Mouse (Mus musculus) hindbrain, embryonic 16.5 days (tissue): ENCODE data around the gene Trim63. TPM values are rescaled to one million over a fixed set of nuclear protein-coding genes. Genes with fewer than 3 reads are reported as not detected.
"Not testable (repeated sequence)": the region's sequence is repeated elsewhere in the genome, so short reads cannot be mapped to it uniquely, and the experiment has no call there.

Experiments
- ATAC-seq: fragments of 200-750 bp; cut with Nextera tagmentation; 2 replicates; pipeline ENCODE4 v1.8.0; 2017; ENCODE audit warnings: moderate TSS enrichment, moderate library complexity
- H3K27ac ChIP-seq: fragments of 300-500 bp; sonication (generic); 2 replicates; pipeline ENCODE4 v1.5.1; 2014; ENCODE audit warnings: low read depth, mild to moderate bottlenecking, control low read depth, low read length, moderate library complexity
- H3K27me3 ChIP-seq: fragments of 300-500 bp; sonication (generic); replicated peaks from 2 replicates; pipeline ENCODE4 v1.6.1; 2014; ENCODE audit warnings: low read length; ENCODE audit not compliant: control insufficient read depth, insufficient read depth
- H3K36me3 ChIP-seq: fragments of 300-500 bp; sonication (generic); 2 replicates; pipeline ENCODE4 v1.6.1; 2014; ENCODE audit warnings: mild to moderate bottlenecking, low read length, moderate library complexity, mixed read lengths; ENCODE audit not compliant: control insufficient read depth, insufficient read depth
- H3K4me1 ChIP-seq: fragments of 300-500 bp; sonication (generic); 2 replicates; pipeline ENCODE4 v1.6.1; 2014; ENCODE audit warnings: low read depth, low read length; ENCODE audit not compliant: control insufficient read depth, insufficient read depth
- H3K4me2 ChIP-seq: fragments of 300-500 bp; sonication (generic); 2 replicates; pipeline ENCODE4 v1.6.1; 2014; ENCODE audit warnings: mild to moderate bottlenecking, low read length, control low read depth, moderate library complexity
- H3K4me3 ChIP-seq: fragments of 300-500 bp; sonication (generic); 2 replicates; pipeline ENCODE4 v1.5.1; 2014; ENCODE audit warnings: mild to moderate bottlenecking, low read length, control low read depth, moderate library complexity
- H3K9ac ChIP-seq: fragments of 300-500 bp; sonication (generic); 2 replicates; pipeline ENCODE4 v1.6.1; 2014; ENCODE audit warnings: low read depth, mild to moderate bottlenecking, control low read depth, low read length, moderate library complexity
- H3K9me3 ChIP-seq: fragments of 300-500 bp; sonication (generic); 2 replicates; pipeline ENCODE4 v1.6.1; 2014; ENCODE audit warnings: mild to moderate bottlenecking, low read length, moderate library complexity; ENCODE audit not compliant: control insufficient read depth
- WGBS: fragments of 180-500 bp; shearing (Covaris S2); extraction: QIAGEN DNeasy Blood & Tissue Kit; methylation state at CpG from one replicate; pipeline ENCODE4 v1.1.7; 2014; 5-methylcytosine and 5-hydroxymethylcytosine counted together
- polyA plus RNA-seq: library from polyadenylated mRNA; unstranded; fragments of >200 nt; fragmentation: Nextera tagmentation; extraction: Ambion mirVana; gene quantifications from 2 replicates; pipeline ENCODE4 v1.2.1, GENCODE M21; 2015

Trim63 gene
- polyA plus RNA-seq, result 0.76 and 1.2 TPM in 2 replicates

DNA sequence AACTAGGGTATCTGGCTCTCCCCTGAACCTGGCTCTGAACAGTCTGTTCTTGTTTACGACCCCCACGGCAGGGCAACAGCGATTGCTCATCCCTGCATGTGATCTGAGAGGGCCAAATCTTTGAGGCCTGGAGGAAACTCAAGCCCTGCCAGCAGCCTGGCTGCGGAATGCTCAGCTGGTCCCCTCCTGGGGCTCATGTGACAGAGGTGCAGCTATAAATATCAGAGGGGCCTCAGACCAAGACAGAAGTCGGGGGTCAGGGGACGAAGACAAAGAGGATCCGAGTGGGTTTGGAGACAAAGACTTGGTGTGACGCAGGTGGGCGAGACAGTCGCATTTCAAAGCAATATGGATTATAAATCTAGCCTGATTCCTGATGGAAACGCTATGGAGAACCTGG, at the start of gene Trim63:
TSS of gene Trim63 (plus strand) at position 245 of the 400 bp plus-strand sequence.
- H3K4me2 ChIP-seq, result no peak within 1 kb of the TSS
- no peak for ATAC-seq
- no peaks in the 10 kb centered on the region for H3K4me1 ChIP-seq
- no peaks in the 10 kb centered on the region for H3K36me3 ChIP-seq
- peaks cover 2% of the 10 kb centered on the region; the same call in 1 of the 2 replicates for H3K9me3 ChIP-seq
- no peak within 1 kb of the TSS for H3K4me3 ChIP-seq
- H3K9ac ChIP-seq, result no peak within 1 kb of the TSS
- 41% methylated on average over 11 of the region's 11 CpGs for WGBS
- no peaks in the 10 kb centered on the region for H3K27me3 ChIP-seq
- H3K27ac ChIP-seq, result no peak within 1 kb of the TSS

DNA sequence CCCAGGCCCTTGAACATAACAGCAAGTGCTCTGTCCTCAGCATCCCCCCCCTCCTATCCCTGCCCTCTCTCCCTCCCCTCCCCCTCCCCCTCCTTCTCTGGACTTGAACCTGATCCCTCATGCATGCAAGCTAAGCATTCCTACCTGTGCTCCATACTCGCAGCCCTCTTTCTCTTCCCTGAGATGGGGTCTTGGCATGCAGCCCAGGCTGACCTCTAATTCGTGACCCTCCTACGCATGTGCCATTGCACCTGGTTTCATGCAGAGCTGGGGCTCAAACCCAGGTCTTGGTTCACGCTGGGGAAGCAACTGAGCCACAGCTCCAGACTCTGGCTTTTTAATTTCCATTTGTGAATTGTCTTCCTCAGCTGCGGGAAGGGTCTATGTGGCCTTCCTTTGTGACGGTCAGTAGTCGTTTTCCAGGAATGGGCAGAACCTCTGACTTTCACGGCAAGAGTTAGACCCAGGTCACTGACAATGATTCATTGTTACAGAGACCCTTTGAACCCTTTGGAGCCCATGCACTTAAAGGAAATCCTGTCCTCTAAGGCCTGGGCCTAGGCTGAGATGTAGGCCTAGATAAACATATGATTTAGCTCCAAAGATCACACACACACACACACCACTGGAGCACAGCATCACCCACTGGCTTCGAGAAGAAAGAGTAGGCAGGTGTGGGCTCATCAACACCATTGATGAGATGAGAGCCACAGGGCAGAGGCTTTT, 48.9 kb upstream of the Trim63 start:
- no peaks in the 10 kb centered on the region for H3K27me3 ChIP-seq
- no peaks in the 10 kb centered on the region for H3K36me3 ChIP-seq
- no peaks in the 10 kb centered on the region for H3K9me3 ChIP-seq
- no peak for ATAC-seq
- H3K9ac ChIP-seq, result no peak overlapping the region
- H3K4me1 ChIP-seq, result no peaks in the 10 kb centered on the region
- H3K4me2 ChIP-seq, result no peak overlapping the region
- 60% methylated on average over 9 of the region's 9 CpGs for WGBS
- no peak overlapping the region for H3K4me3 ChIP-seq
- no peak overlapping the region for H3K27ac ChIP-seq

DNA sequence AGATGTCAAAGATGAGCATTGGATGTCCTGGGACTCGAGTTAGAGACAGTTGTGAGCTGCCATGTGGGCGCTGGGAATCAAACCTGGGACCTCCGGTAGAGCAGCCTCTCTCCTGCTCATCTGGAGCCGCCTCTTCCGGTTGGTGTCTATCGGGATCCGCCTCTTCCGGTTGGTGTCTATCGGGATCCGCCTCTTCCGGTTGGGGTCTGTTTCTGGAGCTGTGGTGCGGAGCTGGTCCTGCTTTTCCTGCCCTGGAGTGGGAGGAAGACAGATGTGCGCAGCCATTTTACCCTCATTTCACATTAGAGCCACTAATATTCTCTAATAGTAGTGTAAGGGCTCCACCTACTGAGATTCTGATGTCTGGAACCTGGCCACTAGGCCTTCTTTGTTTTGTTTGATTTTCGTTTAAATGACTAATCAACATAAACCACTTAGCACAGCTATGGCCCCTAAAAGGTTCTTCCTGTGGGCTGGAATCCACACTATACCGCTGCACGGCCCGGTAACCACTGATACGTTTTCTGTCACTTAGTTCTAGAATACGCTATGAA, 46.7 kb upstream of the Trim63 start:
- H3K36me3 ChIP-seq, result no peaks in the 10 kb centered on the region
- H3K4me2 ChIP-seq, result no peak overlapping the region
- H3K4me1 ChIP-seq, result no peaks in the 10 kb centered on the region
- 84% methylated on average over 19 of the region's 19 CpGs for WGBS
- no peak for ATAC-seq
- H3K27ac ChIP-seq, result no peak overlapping the region
- H3K27me3 ChIP-seq, result no peaks in the 10 kb centered on the region
- H3K9ac ChIP-seq, result no peak overlapping the region
- H3K9me3 ChIP-seq, result no peaks in the 10 kb centered on the region
- no peak overlapping the region for H3K4me3 ChIP-seq

DNA sequence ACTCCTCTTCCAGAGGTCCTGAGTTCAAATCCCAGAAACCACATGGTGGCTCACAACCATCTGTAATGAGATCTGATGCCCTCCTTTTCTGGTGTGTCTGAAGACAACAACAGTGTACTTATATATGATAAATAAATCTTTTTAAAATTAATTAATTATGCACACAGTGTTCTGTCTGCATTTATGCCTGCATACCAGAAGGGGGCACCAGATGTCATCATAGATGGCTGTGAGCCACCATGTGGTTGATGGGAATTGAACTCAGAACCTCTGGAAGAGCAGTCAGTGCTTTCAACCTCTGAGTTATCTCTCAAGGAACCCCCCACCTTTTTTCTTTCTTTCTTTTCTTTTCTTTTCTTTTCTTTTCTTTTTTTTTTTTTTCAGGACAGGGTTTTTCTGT, 45.3 kb upstream of the Trim63 start:
- H3K4me2 ChIP-seq, H3K27me3 ChIP-seq, H3K9ac ChIP-seq, ATAC-seq, H3K4me3 ChIP-seq, H3K36me3 ChIP-seq, H3K9me3 ChIP-seq, H3K4me1 ChIP-seq, H3K27ac ChIP-seq: not testable (repeated sequence)

DNA sequence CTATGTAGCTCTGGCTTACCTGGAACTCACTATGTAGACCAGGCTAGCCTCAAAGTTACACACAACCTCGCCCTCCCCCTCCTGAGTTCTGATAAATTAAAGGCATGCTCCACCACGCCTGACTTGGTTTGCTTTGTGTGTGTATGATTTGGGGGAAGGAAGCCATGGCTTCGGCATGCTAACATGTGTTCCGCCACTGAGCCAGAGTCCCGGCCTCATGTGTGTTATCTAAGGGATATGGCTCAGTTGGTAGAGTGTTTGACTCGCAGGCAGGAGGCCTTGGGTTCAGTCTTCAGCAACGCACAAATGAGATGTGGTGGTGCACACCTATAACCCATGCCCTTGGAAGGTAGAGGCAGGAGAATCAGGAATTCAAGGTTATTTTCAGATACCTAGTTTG, 42.9 kb upstream of the Trim63 start:
- no peaks in the 10 kb centered on the region for H3K4me1 ChIP-seq
- H3K4me2 ChIP-seq, result no peak overlapping the region
- no peak for ATAC-seq
- no peak overlapping the region for H3K4me3 ChIP-seq
- no peak overlapping the region for H3K27ac ChIP-seq
- no peaks in the 10 kb centered on the region for H3K27me3 ChIP-seq
- H3K9ac ChIP-seq, result no peak overlapping the region
- WGBS, result 81% methylated on average over 7 of the region's 7 CpGs
- H3K9me3 ChIP-seq, result no peaks in the 10 kb centered on the region
- H3K36me3 ChIP-seq, result peaks cover 5% of the 10 kb centered on the region

DNA sequence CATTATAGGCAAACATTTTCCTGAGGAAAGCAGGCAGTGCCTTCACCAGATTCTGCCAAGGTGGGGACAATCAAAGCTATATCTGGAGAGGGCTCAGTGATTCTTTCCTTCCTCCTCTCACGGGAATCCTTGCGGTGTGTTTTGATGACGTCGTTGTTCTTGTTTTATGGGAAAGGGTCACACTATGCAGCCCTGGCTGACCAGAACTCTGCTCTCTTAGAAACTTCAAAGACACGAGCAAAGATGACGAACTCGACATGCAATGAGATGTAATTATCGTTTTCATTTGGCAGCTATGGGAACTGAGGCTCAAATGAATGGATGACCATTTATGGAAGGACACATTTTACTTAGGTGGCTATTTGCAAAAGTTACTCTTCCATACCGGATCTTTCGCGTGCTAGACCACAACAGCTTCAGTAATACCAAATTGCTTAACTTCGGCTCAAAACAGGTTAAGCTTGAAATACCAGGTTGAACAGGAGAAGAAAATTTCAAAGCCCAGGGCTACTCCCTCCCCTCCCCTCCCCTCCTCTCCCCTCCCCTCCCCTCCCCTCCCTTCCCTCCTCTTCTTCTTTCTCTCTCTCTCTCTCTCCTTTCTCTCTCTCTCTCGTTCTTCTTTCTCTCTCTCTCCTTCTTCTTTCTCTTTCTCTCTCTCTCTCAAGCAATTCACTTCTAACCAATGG, 42.0 kb upstream of the Trim63 start:
- H3K4me3 ChIP-seq, result no peak overlapping the region
- 34% methylated on average over 13 of the region's 13 CpGs for WGBS
- no peaks in the 10 kb centered on the region for H3K4me1 ChIP-seq
- no peak overlapping the region for H3K9ac ChIP-seq
- H3K9me3 ChIP-seq, result no peaks in the 10 kb centered on the region
- no peak overlapping the region for H3K27ac ChIP-seq
- no peaks in the 10 kb centered on the region for H3K27me3 ChIP-seq
- peaks cover 6% of the 10 kb centered on the region for H3K36me3 ChIP-seq
- ATAC-seq, result no peak
- H3K4me2 ChIP-seq, result peak overlapping the region; percentile 25

DNA sequence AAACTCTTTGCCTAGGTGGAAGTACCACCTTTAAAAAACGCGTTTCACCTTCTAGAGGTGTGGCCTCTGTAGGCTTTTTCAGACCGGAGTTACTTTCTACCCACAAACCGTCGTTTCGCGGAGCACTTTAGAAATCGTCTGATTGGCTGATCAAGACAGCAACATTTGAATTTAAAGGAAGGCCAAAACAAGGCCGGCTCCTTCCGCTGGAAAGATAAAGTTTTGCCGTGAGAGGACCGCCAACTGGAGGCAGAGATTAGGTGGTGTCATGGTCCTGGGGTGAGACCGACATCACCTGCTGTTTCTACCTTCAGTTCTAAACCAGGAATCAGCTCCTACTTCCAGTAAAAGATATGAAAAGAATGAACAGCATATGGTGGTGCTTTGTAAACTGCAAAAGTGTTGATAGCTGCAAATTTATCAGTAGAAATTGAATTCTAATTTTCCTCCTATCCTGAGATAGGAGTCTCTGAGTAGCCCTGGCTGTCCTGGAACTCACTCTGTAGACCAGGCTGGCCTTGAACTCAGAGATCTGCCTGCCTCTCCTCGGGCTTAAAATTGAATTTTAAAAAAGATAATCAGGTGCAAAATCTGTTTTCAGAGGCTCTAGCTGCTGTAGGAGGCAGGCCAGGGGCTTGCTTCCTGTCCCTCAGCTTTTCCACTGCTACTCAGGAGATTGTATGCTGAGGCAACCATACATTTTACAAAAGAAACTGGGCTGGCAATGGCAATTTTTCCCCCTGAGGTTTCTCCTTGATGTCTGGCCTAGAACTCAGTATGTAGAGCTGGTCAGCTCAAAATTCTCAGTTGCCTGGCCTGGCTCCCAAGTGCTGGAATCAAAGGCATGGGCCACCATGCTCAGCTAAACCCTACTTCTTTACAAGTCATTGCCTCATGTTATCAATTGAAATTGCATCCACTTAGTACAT, 41.2 kb upstream of the Trim63 start:
- 10% methylated on average over 14 of the region's 14 CpGs for WGBS
- H3K4me2 ChIP-seq, result peak overlapping the region; percentile 25
- ATAC-seq, result no peak

DNA sequence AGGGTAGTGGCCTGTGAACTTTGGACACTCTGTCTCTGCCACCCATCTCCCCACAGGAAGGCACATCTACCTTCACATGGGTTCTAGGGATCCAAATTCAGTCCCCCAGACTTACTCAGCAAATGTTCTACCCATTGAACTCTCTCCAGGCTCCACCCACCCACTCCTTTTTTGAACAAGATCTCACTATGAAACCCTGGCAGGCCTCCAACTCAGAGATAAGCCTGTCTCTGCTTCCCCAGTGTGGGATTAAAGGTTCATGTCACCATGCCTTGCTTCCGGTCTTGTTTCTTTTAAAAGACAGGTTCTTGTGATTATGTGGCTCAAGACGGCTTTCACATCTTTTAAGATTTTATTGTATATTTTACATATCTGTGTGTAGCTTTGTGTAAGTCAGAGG, 30.0 kb upstream of the Trim63 start:
- Histone ChIP-seq H3K9ac (no peak overlapping the region), H3K36me3 (peaks cover 14% of the 10 kb centered on the region), H3K4me2 (no peak overlapping the region), H3K27ac (no peak overlapping the region), H3K27me3 (no peaks in the 10 kb centered on the region), H3K9me3 (no peaks in the 10 kb centered on the region), H3K4me1 (peaks cover 16% of the 10 kb centered on the region), H3K4me3 (no peak overlapping the region)
- WGBS, result 97% methylated on average over 2 of the region's 2 CpGs
- ATAC-seq, result no peak

More for the DNA sequence above, 41.2 kb upstream of the Trim63 start:
- Histone ChIP-seq H3K4me3 (no peak overlapping the region), H3K9ac (no peak overlapping the region), H3K9me3 (no peaks in the 10 kb centered on the region), H3K27ac (no peak overlapping the region), H3K4me1 (no peaks in the 10 kb centered on the region), H3K36me3 (peaks cover 11% of the 10 kb centered on the region), H3K27me3 (no peaks in the 10 kb centered on the region)
